8 mouse cellular contexts compared by ENCODE assay signal in genomic region chr10:81643449-81644055, GRCm38 (mm10). TPM values are rescaled to one million over a fixed set of nuclear protein-coding genes. Genes with fewer than 3 reads are reported as not detected.
DNase-seq lines count a peak whose midpoint lies in the region; ATAC-seq and TF ChIP-seq lines count a peak whose summit lies in the region.

No protein-coding gene starts in this region.

- H3K4me2 ChIP-seq in forebrain, postnatal 0 days (ENCODE audit: low read depth), result peak overlapping the region; percentile 95
- peak overlapping the region; percentile 82 for H3K4me2 ChIP-seq in lung, embryonic 15.5 days

- 0 out of 2 replicates have a peak, but pooled peaks have one; percentile 7 for TF ChIP-seq CTCF in G1E (IDR thresholded peaks at IDR 0.05; ENCODE audit: low read depth, low read length)
- TF ChIP-seq CTCF in forebrain, postnatal 0 days (IDR thresholded peaks at IDR 0.05; ENCODE audit: low read depth), result peak; percentile 68

- H3K9me3 ChIP-seq in G1E (replicated peaks), result no peaks in the 10 kb centered on the region
- H3K9me3 ChIP-seq in forebrain, postnatal 0 days (ENCODE audit: low read length), result no peaks in the 10 kb centered on the region
- no peaks in the 10 kb centered on the region for H3K9me3 ChIP-seq in lung, embryonic 15.5 days

- DNase-seq in G1E (ENCODE audit: low spot score), result peak; percentile 89
- DNase-seq in cerebellum, adult 18-20 months, result peak; percentile 97 to 98
- peak; percentile 97 for DNase-seq in forebrain, postnatal 0 days
- DNase-seq in heart, postnatal 4 days, result peak; percentile 97
- peak; percentile 92 to 95 for DNase-seq in layer of hippocampus, adult 8-10 months (ENCODE audit: low spot score in 2 of 2)
- DNase-seq in ovary, adult 18-20 months (ENCODE audit: low spot score), result peak; percentile 96
- DNase-seq in thymus, postnatal 0 days (ENCODE audit: low spot score), result peak; percentile 97

- H3K9ac ChIP-seq in forebrain, postnatal 0 days, result peak overlapping the region; percentile 92
- peak overlapping the region; percentile 95 for H3K9ac ChIP-seq in lung, embryonic 15.5 days

- H3K36me3 ChIP-seq in G1E (replicated peaks), result peaks cover 55% of the 10 kb centered on the region
- H3K36me3 ChIP-seq in forebrain, postnatal 0 days (ENCODE audit: insufficient read depth), result no peaks in the 10 kb centered on the region; the same call in 1 of the 2 replicates
- H3K36me3 ChIP-seq in lung, embryonic 15.5 days, result no peaks in the 10 kb centered on the region

- H3K4me1 ChIP-seq in G1E (ENCODE audit: insufficient read depth, low read depth, low read length), result peaks cover 54% of the 10 kb centered on the region
- H3K4me1 ChIP-seq in forebrain, postnatal 0 days (ENCODE audit: insufficient read depth), result peaks cover 11% of the 10 kb centered on the region
- H3K4me1 ChIP-seq in lung, embryonic 15.5 days, result peaks cover 12% of the 10 kb centered on the region

- WGBS in forebrain, postnatal 0 days, result under 1% methylated on average over 61 of the region's 75 CpGs
- WGBS in lung, embryonic 15.5 days, result under 1% methylated on average over 75 of the region's 75 CpGs

- ATAC-seq in G1E (ENCODE audit: extremely low read depth, insufficient number of reproducible peaks, low FRiP score, poor library complexity, severe bottlenecking), result peak; percentile 55
- ATAC-seq in forebrain, postnatal 0 days, result peak; percentile 91
- ATAC-seq in lung, embryonic 15.5 days (ENCODE audit: borderline replicate concordance, extremely low read depth, low FRiP score, low TSS enrichment), result peak; percentile 90

- peak overlapping the region; percentile 94 for H3K27ac ChIP-seq in forebrain, postnatal 0 days (ENCODE audit: low read depth, low read length)
- H3K27ac ChIP-seq in lung, embryonic 15.5 days, result peak overlapping the region; percentile 96

- peak overlapping the region; percentile 88 for H3K4me3 ChIP-seq in G1E (ENCODE audit: low read depth, low read length)
- H3K4me3 ChIP-seq in forebrain, postnatal 0 days (ENCODE audit: low read depth, low read length), result peak overlapping the region; percentile 67
- H3K4me3 ChIP-seq in lung, embryonic 15.5 days, result peak overlapping the region; percentile 74

- H3K27me3 ChIP-seq in G1E (ENCODE audit: insufficient read depth, low read length), result peaks cover under 1% of the 10 kb centered on the region; the same call in 1 of the 2 replicates
- no peaks in the 10 kb centered on the region for H3K27me3 ChIP-seq in forebrain, postnatal 0 days (ENCODE audit: insufficient read depth, low read length)
- no peaks in the 10 kb centered on the region for H3K27me3 ChIP-seq in lung, embryonic 15.5 days

RNA-seq across cellular contexts. Expression of gene Gm10778, which starts 5.3 kb away (rescaled TPM):
- total RNA-seq in G1E (2014; fragmentation: Nextera tagmentation) (11.1 and 11.8 TPM in 2 replicates), G1E (2017) (6.0 and 7.9 TPM in 2 replicates)
- 0.10 and 0.34 TPM in 2 replicates for polyA plus RNA-seq in G1E (2012)
- 5.9 and 9.5 TPM in 2 replicates for total RNA-seq in forebrain, postnatal 0 days (2014; rRNA removed)
- 2.3 and 3.4 TPM in 2 replicates for polyA plus RNA-seq in forebrain, postnatal 0 days (2015; fragmentation: Nextera tagmentation; extraction: Ambion mirVana)
- 1 to 10 TPM; 2.9 to 3.5 TPM for total RNA-seq in heart, postnatal 4 days (2021)
- 1 to 10 TPM; 4.4 to 6.1 (median 4.7) TPM for total RNA-seq in layer of hippocampus, adult 8-10 months (2022)
- 4.3 and 4.7 TPM in 2 replicates for polyA plus RNA-seq in lung, embryonic 15.5 days (2015; fragmentation: Nextera tagmentation; extraction: Ambion mirVana)
- polyA plus RNA-seq in thymus, postnatal 0 days (2015; fragmentation: Nextera tagmentation; extraction: Ambion mirVana), result 4.4 and 5.6 TPM in 2 replicates

RNA-seq across cellular contexts. Expression of gene Ankrd24, which starts 15.2 kb away (rescaled TPM):
- 13.8 and 16.3 TPM in 2 replicates for total RNA-seq in G1E (2014; fragmentation: Nextera tagmentation)
- 13.4 and 14.3 TPM in 2 replicates for total RNA-seq in G1E (2017)
- polyA plus RNA-seq in G1E (2012), result 9.8 and 12.7 TPM in 2 replicates
- 45.9 and 63.6 TPM in 2 replicates for total RNA-seq in forebrain, postnatal 0 days (2014; rRNA removed)
- 11.4 and 13.0 TPM in 2 replicates for polyA plus RNA-seq in forebrain, postnatal 0 days (2015; fragmentation: Nextera tagmentation; extraction: Ambion mirVana)
- 10 to 100 TPM; 14.5 to 16.0 TPM for total RNA-seq in heart, postnatal 4 days (2021)
- total RNA-seq in layer of hippocampus, adult 8-10 months (2022), result 10 to 100 TPM; 33.6 to 46.4 (median 40.3) TPM
- polyA plus RNA-seq in lung, embryonic 15.5 days (2015; fragmentation: Nextera tagmentation; extraction: Ambion mirVana), result 8.6 and 9.8 TPM in 2 replicates
- 2.2 and 2.3 TPM in 2 replicates for polyA plus RNA-seq in thymus, postnatal 0 days (2015; fragmentation: Nextera tagmentation; extraction: Ambion mirVana)

RNA-seq across cellular contexts. Expression of gene Sirt6, which starts 16.0 kb away (rescaled TPM):
- total RNA-seq in G1E (2014; fragmentation: Nextera tagmentation) (35.9 and 61.0 TPM in 2 replicates), G1E (2017) (6.0 and 6.6 TPM in 2 replicates)
- 136 and 158 TPM in 2 replicates for polyA plus RNA-seq in G1E (2012)
- total RNA-seq in forebrain, postnatal 0 days (2014; rRNA removed), result 18.0 and 25.2 TPM in 2 replicates
- polyA plus RNA-seq in forebrain, postnatal 0 days (2015; fragmentation: Nextera tagmentation; extraction: Ambion mirVana), result 30.8 and 33.4 TPM in 2 replicates
- total RNA-seq in heart, postnatal 4 days (2021), result 10 to 100 TPM; 16.8 to 17.0 TPM
- 10 to 100 TPM; 27.0 to 34.2 (median 29.5) TPM for total RNA-seq in layer of hippocampus, adult 8-10 months (2022)
- polyA plus RNA-seq in lung, embryonic 15.5 days (2015; fragmentation: Nextera tagmentation; extraction: Ambion mirVana), result 41.1 TPM in 2 replicates
- 26.7 and 31.3 TPM in 2 replicates for polyA plus RNA-seq in thymus, postnatal 0 days (2015; fragmentation: Nextera tagmentation; extraction: Ambion mirVana)

RNA-seq across cellular contexts. Expression of gene BC025920, which starts 37.5 kb away (rescaled TPM):
- total RNA-seq in G1E (2014; fragmentation: Nextera tagmentation) (6.7 and 6.8 TPM in 2 replicates), G1E (2017) (3.3 and 4.3 TPM in 2 replicates)
- 0.40 and 0.50 TPM in 2 replicates for polyA plus RNA-seq in G1E (2012)
- total RNA-seq in forebrain, postnatal 0 days (2014; rRNA removed), result 3.8 and 4.7 TPM in 2 replicates
- 1.4 TPM in 2 replicates for polyA plus RNA-seq in forebrain, postnatal 0 days (2015; fragmentation: Nextera tagmentation; extraction: Ambion mirVana)
- total RNA-seq in heart, postnatal 4 days (2021), result 1 to 10 TPM; 1.2 to 1.3 TPM
- total RNA-seq in layer of hippocampus, adult 8-10 months (2022), result 1 to 10 TPM; 3.3 to 3.9 (median 3.7) TPM
- 0.66 and 0.78 TPM in 2 replicates for polyA plus RNA-seq in lung, embryonic 15.5 days (2015; fragmentation: Nextera tagmentation; extraction: Ambion mirVana)
- 0.85 and 0.98 TPM in 2 replicates for polyA plus RNA-seq in thymus, postnatal 0 days (2015; fragmentation: Nextera tagmentation; extraction: Ambion mirVana)

RNA-seq across cellular contexts. Expression of gene Tle6, which starts 42.7 kb away (rescaled TPM):
- total RNA-seq in G1E (2014; fragmentation: Nextera tagmentation), result 42.7 and 44.3 TPM in 2 replicates
- 17.5 and 21.5 TPM in 2 replicates for total RNA-seq in G1E (2017)
- 28.8 and 49.5 TPM in 2 replicates for polyA plus RNA-seq in G1E (2012)
- total RNA-seq in forebrain, postnatal 0 days (2014; rRNA removed), result 8.7 and 14.1 TPM in 2 replicates
- 4.2 and 5.1 TPM in 2 replicates for polyA plus RNA-seq in forebrain, postnatal 0 days (2015; fragmentation: Nextera tagmentation; extraction: Ambion mirVana)
- 10 to 100 TPM in 1 of 2 experiments, 1 to 10 TPM in 1; 7.2 to 10.6 TPM for total RNA-seq in heart, postnatal 4 days (2021)
- total RNA-seq in layer of hippocampus, adult 8-10 months (2022), result 1 to 10 TPM; 5.0 to 7.3 (median 5.9) TPM
- polyA plus RNA-seq in lung, embryonic 15.5 days (2015; fragmentation: Nextera tagmentation; extraction: Ambion mirVana), result 28.1 and 29.3 TPM in 2 replicates
- polyA plus RNA-seq in thymus, postnatal 0 days (2015; fragmentation: Nextera tagmentation; extraction: Ambion mirVana), result 3.7 and 4.8 TPM in 2 replicates

Comparison
In these comparisons a context has a peak if more than half of its experiments do, and no peak if none do; other contexts are left out.
1. Peak in every context shown above with its lines: DNase-seq, ATAC-seq, H3K4me3 ChIP-seq and H3K27ac ChIP-seq.